Mouse (Mus musculus) brain, embryonic 14.5 days (tissue): ENCODE data around the gene Pgam1.

Experiments used
- CTCF ChIP-seq: fragments of 200-500 bp; IDR thresholded peaks from 2 replicates; pipeline ENCODE4 v1.5.1; 2012; ENCODE audit warnings: inconsistent platforms, mild to moderate bottlenecking, moderate library complexity, borderline replicate concordance; ENCODE audit not compliant: insufficient read depth, insufficient read length; ENCODE audit errors: extremely low read depth
- POLR2A ChIP-seq: fragments of 200-500 bp; IDR thresholded peaks from 2 replicates; pipeline ENCODE4 v1.6.1; 2012; ENCODE audit warnings: mild to moderate bottlenecking, inconsistent platforms, borderline replicate concordance; ENCODE audit not compliant: poor library complexity, insufficient read depth, insufficient read length, severe bottlenecking; ENCODE audit errors: extremely low read depth

- TF ChIP-seq CTCF, result no peak
- no peak for TF ChIP-seq POLR2A
Measured at GRCm38 (mm10) chr19:41872285-41872684, 39.4 kb upstream of the Pgam1 start.
